Mouse (Mus musculus) C2C12 (cell line): ENCODE data around the gene Krtap19-1.

Experiments used
- CEBPB ChIP-seq: IDR thresholded peaks from one replicate; pipeline ENCODE4 v1.6.1; 2011; ENCODE audit warnings: low read depth, mild to moderate bottlenecking, control low read depth, moderate library complexity
- CTCF ChIP-seq: IDR thresholded peaks from one replicate; pipeline ENCODE4 v1.5.1; 2011; ENCODE audit not compliant: control insufficient read depth, insufficient read depth, insufficient read length
- FOSL1 ChIP-seq: IDR thresholded peaks from one replicate; pipeline ENCODE4 v1.8.0; 2011; ENCODE audit warnings: mild to moderate bottlenecking, low read length; ENCODE audit not compliant: poor library complexity, insufficient read depth, severe bottlenecking
- MAX ChIP-seq: IDR thresholded peaks from one replicate; pipeline ENCODE4 v1.6.1; 2011; ENCODE audit warnings: mild to moderate bottlenecking, control low read depth
- MYOD1 ChIP-seq: IDR thresholded peaks from one replicate; pipeline ENCODE4 v1.6.1; 2011; ENCODE audit warnings: low read depth; ENCODE audit not compliant: control insufficient read depth, insufficient read length
- MYOG ChIP-seq: IDR thresholded peaks from one replicate; pipeline ENCODE4 v1.6.1; 2011; ENCODE audit not compliant: control insufficient read depth, insufficient read length; ENCODE audit errors: extremely low read depth

DNA sequence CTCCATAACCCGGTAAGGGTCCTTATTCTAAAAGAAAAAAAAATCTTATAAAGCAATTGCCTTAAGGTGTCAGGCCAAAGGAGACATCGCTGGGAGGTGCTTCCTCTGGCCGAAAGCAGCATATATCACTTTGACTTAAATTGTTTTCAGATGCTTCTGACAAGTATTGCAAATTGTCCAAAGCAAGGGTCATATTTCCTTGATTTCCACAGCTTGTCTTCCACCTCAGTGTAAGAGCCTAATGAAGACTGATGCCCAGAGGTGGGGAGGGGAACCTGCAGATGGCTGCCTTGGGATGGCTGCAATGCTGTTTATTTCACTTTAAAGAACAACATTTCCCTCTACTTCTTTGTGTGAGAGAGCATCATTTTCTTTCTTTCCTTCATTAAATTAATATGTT is 42.2 kb downstream of the Krtap19-1 start:
- TF ChIP-seq CTCF (no peak), FOSL1 (no peak), MYOG (no peak), MAX (no peak), MYOD1 (no peak), CEBPB (no peak)
